Comparison of ENCODE assay signal across 8 mouse cellular contexts in the genomic region with DNA sequence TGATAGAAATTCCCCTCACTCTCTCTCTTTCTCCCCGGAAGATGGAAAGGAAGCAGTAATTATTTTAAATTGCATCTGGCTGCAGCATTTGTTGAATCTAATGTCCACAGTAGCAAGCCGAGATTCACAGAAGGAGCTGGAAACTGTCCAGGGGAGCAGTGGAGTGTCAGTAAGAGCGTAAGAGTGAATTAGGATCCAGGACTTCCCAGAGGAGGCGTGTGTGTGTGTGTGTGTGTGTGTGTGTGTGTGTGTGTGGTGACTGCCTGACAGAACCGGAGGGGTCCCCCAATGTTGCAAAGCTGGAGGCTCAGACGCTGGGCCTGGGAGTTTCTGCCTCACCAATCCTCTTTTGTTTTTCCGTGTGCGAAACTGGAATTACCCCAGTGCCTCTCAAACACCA. TPM values are rescaled to one million over a fixed set of nuclear protein-coding genes. Genes with fewer than 3 reads are reported as not detected.
DNase-seq lines count a peak whose midpoint lies in the region; ATAC-seq lines count a peak whose summit lies in the region.

No protein-coding gene starts in this region.

- no peak overlapping the region for H3K9ac ChIP-seq in intestine, embryonic 14.5 days (ENCODE audit: low read length)
- H3K9ac ChIP-seq in heart, embryonic 12.5 days, result no peak overlapping the region

- peak overlapping the region; percentile 90; the same call in 1 of the 2 replicates for H3K4me3 ChIP-seq in intestine, embryonic 14.5 days (ENCODE audit: low read depth, low read length)
- H3K4me3 ChIP-seq in heart, embryonic 12.5 days, result no peak overlapping the region

- peaks cover 29% of the 10 kb centered on the region for H3K36me3 ChIP-seq in intestine, embryonic 14.5 days (ENCODE audit: control insufficient read depth, insufficient read depth, low read length)
- peaks cover 28% of the 10 kb centered on the region for H3K36me3 ChIP-seq in heart, embryonic 12.5 days

- peak overlapping the region; percentile 30 for H3K4me2 ChIP-seq in intestine, embryonic 14.5 days (ENCODE audit: low read length)
- no peak overlapping the region for H3K4me2 ChIP-seq in heart, embryonic 12.5 days

- no peak overlapping the region for H3K27ac ChIP-seq in intestine, embryonic 14.5 days (ENCODE audit: low read depth)
- H3K27ac ChIP-seq in heart, embryonic 12.5 days (ENCODE audit: poor library complexity, severe bottlenecking), result no peak overlapping the region

- H3K4me1 ChIP-seq in intestine, embryonic 14.5 days (replicated peaks; ENCODE audit: control insufficient read depth, insufficient read depth, low read length), result peaks cover 7% of the 10 kb centered on the region
- peaks cover 10% of the 10 kb centered on the region for H3K4me1 ChIP-seq in heart, embryonic 12.5 days (replicated peaks)

- no peaks in the 10 kb centered on the region for H3K9me3 ChIP-seq in intestine, embryonic 14.5 days (ENCODE audit: control insufficient read depth, low read length)
- no peaks in the 10 kb centered on the region for H3K9me3 ChIP-seq in heart, embryonic 12.5 days (replicated peaks)

- no peaks in the 10 kb centered on the region for H3K27me3 ChIP-seq in intestine, embryonic 14.5 days (replicated peaks; ENCODE audit: control insufficient read depth, insufficient read depth, low read length)
- H3K27me3 ChIP-seq in heart, embryonic 12.5 days (replicated peaks), result peaks cover 38% of the 10 kb centered on the region

- ATAC-seq in intestine, embryonic 14.5 days (replicated peaks; ENCODE audit: low FRiP score, low TSS enrichment, low read depth), result no peak
- ATAC-seq in erythroblast, adult 5-6 weeks (replicated peaks; ENCODE audit: low FRiP score, poor library complexity, severe bottlenecking), result no peak
- ATAC-seq in heart, embryonic 12.5 days (ENCODE audit: insufficient number of reproducible peaks, low FRiP score), result no peak

- peak; percentile 25 for DNase-seq in kidney, postnatal 14 days
- no peak for DNase-seq in kidney, adult 9 months
- peak; percentile 26 for DNase-seq in NIH3T3 (ENCODE audit: low read depth)
- DNase-seq in cerebellum, postnatal 10 days, result peak; percentile 91 to 94
- no peak for DNase-seq in intestine, embryonic 14.5 days (ENCODE audit: low spot score)
- DNase-seq in yolk sac, embryonic 10.5 days (ENCODE audit: low spot score), result no peak

- WGBS in intestine, embryonic 14.5 days, result 43% methylated on average over 8 of the region's 8 CpGs
- WGBS in heart, embryonic 12.5 days, result 46% methylated on average over 8 of the region's 8 CpGs

RNA-seq across cellular contexts. Expression of gene Pdrg1, which starts 0.6 kb away (rescaled TPM):
- 53.9 and 59.6 TPM in 2 replicates for polyA plus RNA-seq in intestine, embryonic 14.5 days (2014; fragmentation: Nextera tagmentation; extraction: Ambion mirVana)
- 5.4 and 6.5 TPM in 2 replicates for total RNA-seq in erythroblast, adult 5-6 weeks (2015; ENCODE audit: low replicate concordance)
- 2.6 and 9.6 TPM in 2 replicates for total RNA-seq in erythroblast, adult 5-6 weeks (2017; ENCODE audit: low replicate concordance)
- polyA plus RNA-seq in heart, embryonic 12.5 days (2016; fragmentation: Nextera tagmentation; extraction: Ambion mirVana), result 94.3 and 96.7 TPM in 2 replicates

RNA-seq across cellular contexts. Expression of gene Xkr7, which starts 15.8 kb away (rescaled TPM):
- polyA plus RNA-seq in intestine, embryonic 14.5 days (2014; fragmentation: Nextera tagmentation; extraction: Ambion mirVana), result 0.08 TPM in 1 of 2 replicates, not detected in the other
- total RNA-seq in erythroblast, adult 5-6 weeks (2015; ENCODE audit: low replicate concordance), result not detected in 2 replicates
- total RNA-seq in erythroblast, adult 5-6 weeks (2017; ENCODE audit: low replicate concordance), result not detected in 2 replicates
- not detected in 2 replicates for polyA plus RNA-seq in heart, embryonic 12.5 days (2016; fragmentation: Nextera tagmentation; extraction: Ambion mirVana)

RNA-seq across cellular contexts. Expression of gene Ccm2l, which starts 50.0 kb away (rescaled TPM):
- 1.4 and 2.4 TPM in 2 replicates for polyA plus RNA-seq in intestine, embryonic 14.5 days (2014; fragmentation: Nextera tagmentation; extraction: Ambion mirVana)
- total RNA-seq in erythroblast, adult 5-6 weeks (2015; ENCODE audit: low replicate concordance), result not detected in 2 replicates
- total RNA-seq in erythroblast, adult 5-6 weeks (2017; ENCODE audit: low replicate concordance), result 0.28 TPM in 1 of 2 replicates, not detected in the other
- 7.9 and 8.7 TPM in 2 replicates for polyA plus RNA-seq in heart, embryonic 12.5 days (2016; fragmentation: Nextera tagmentation; extraction: Ambion mirVana)

RNA-seq across cellular contexts. Expression of gene Ttll9, which starts 53.5 kb away (rescaled TPM):
- polyA plus RNA-seq in intestine, embryonic 14.5 days (2014; fragmentation: Nextera tagmentation; extraction: Ambion mirVana), result 0.26 and 0.35 TPM in 2 replicates
- total RNA-seq in erythroblast, adult 5-6 weeks (2015; ENCODE audit: low replicate concordance), result 0.38 TPM in 1 of 2 replicates, not detected in the other
- total RNA-seq in erythroblast, adult 5-6 weeks (2017; ENCODE audit: low replicate concordance), result not detected in 2 replicates
- polyA plus RNA-seq in heart, embryonic 12.5 days (2016; fragmentation: Nextera tagmentation; extraction: Ambion mirVana), result 0.24 and 0.38 TPM in 2 replicates

Comparison
In these comparisons a context has a peak if more than half of its experiments do, and no peak if none do; other contexts are left out.
1. DNase-seq: peak in kidney, postnatal 14 days (single experiment), NIH3T3 (single experiment) and cerebellum, postnatal 10 days (2 of 2); none in kidney, adult 9 months (single experiment), intestine, embryonic 14.5 days (single experiment) and yolk sac, embryonic 10.5 days (single experiment).